Comparison of ENCODE assay signal across 7 mouse cellular contexts in the genomic region with DNA sequence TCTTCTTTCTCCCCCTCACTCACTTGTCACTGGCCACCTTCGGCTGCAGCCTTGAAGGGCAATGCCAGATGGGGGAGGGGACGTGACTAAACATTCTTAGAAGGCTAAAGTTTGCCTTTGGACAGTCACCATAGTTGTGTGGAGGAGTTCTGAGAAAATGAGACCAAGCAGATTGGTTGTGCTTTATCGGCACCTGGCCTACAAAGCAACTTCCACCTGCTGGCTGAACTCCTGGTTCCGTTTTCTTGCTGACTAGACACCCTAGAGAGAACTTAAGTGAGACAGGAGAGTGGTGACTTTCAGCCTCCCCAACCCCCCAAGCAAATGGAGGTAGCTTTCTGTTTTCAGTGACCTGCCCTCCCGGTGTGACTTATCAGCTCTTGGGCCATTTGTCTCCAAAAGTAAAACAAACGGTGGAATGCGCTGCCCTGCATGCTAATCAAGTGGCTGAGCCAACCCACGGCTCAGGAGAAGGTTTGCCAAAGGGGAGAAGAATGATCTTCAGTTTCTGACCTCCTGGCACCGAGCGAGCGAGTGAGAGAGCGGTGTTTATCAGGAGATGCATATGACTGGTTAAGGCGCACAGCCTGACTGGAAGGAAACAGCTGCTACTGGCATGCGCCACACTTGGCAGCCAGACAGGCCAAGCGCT. TPM values are rescaled to one million over a fixed set of nuclear protein-coding genes. Genes with fewer than 3 reads are reported as not detected.
DNase-seq lines count a peak whose midpoint lies in the region.

No protein-coding gene starts in this region.

- no peaks in the 10 kb centered on the region for H3K9me3 ChIP-seq in embryonic facial prominence, embryonic 10.5 days
- H3K9me3 ChIP-seq in limb, embryonic 10.5 days (replicated peaks): no peaks in the 10 kb centered on the region
- H3K9me3 ChIP-seq in midbrain, embryonic 10.5 days (replicated peaks): no peaks in the 10 kb centered on the region

- peak; percentile 72 for DNase-seq in adrenal gland, postnatal 10 days
- peak; percentile 62 for DNase-seq in embryonic facial prominence, embryonic 10.5 days (ENCODE audit: low spot score)
- DNase-seq in heart, adult 11 months: peak; percentile 99
- peak; percentile 63 for DNase-seq in kidney, adult 18-20 months
- peak; percentile 59 for DNase-seq in limb, embryonic 10.5 days (ENCODE audit: low spot score)
- peak; percentile 30 for DNase-seq in midbrain, embryonic 10.5 days (ENCODE audit: low spot score)
- DNase-seq in spleen, adult 18-20 months: peak; percentile 64 to 76

- no peak overlapping the region; the same call in 1 of the 2 replicates for H3K27ac ChIP-seq in embryonic facial prominence, embryonic 10.5 days (replicated peaks)
- no peak overlapping the region for H3K27ac ChIP-seq in limb, embryonic 10.5 days
- no peak overlapping the region for H3K27ac ChIP-seq in midbrain, embryonic 10.5 days (replicated peaks)

- no peaks in the 10 kb centered on the region for H3K36me3 ChIP-seq in embryonic facial prominence, embryonic 10.5 days (replicated peaks)
- no peaks in the 10 kb centered on the region for H3K36me3 ChIP-seq in limb, embryonic 10.5 days
- H3K36me3 ChIP-seq in midbrain, embryonic 10.5 days: no peaks in the 10 kb centered on the region

- peaks cover 14% of the 10 kb centered on the region for H3K4me1 ChIP-seq in embryonic facial prominence, embryonic 10.5 days
- peaks cover 13% of the 10 kb centered on the region for H3K4me1 ChIP-seq in limb, embryonic 10.5 days
- H3K4me1 ChIP-seq in midbrain, embryonic 10.5 days: peaks cover 12% of the 10 kb centered on the region

- peak overlapping the region; percentile 42 for H3K4me3 ChIP-seq in embryonic facial prominence, embryonic 10.5 days
- peak overlapping the region; percentile 42 for H3K4me3 ChIP-seq in limb, embryonic 10.5 days
- H3K4me3 ChIP-seq in midbrain, embryonic 10.5 days: peak overlapping the region; percentile 26; the same call in 1 of the 2 replicates

- 11% methylated on average over 15 of the region's 15 CpGs for WGBS in embryonic facial prominence, embryonic 10.5 days
- WGBS in limb, embryonic 10.5 days: 4% methylated on average over 15 of the region's 15 CpGs
- WGBS in midbrain, embryonic 10.5 days: 18% methylated on average over 15 of the region's 15 CpGs

- H3K27me3 ChIP-seq in embryonic facial prominence, embryonic 10.5 days (replicated peaks; ENCODE audit: low read depth, poor library complexity, severe bottlenecking): 0 out of 2 replicates have a peak, but pooled peaks cover 7% of the 10 kb centered on the region
- peaks cover 11% of the 10 kb centered on the region; the same call in 1 of the 2 replicates for H3K27me3 ChIP-seq in limb, embryonic 10.5 days (ENCODE audit: low read depth, poor library complexity, severe bottlenecking)
- H3K27me3 ChIP-seq in midbrain, embryonic 10.5 days (ENCODE audit: low read depth, poor library complexity, severe bottlenecking): 0 out of 2 replicates have a peak, but pooled peaks cover 12% of the 10 kb centered on the region

RNA-seq across cellular contexts. Expression of a gene that starts 29.4 kb away (rescaled TPM):
- total RNA-seq in adrenal gland, postnatal 10 days (2021): 10 to 100 TPM; 26.3 to 38.6 TPM
- 5.5 and 6.0 TPM in 2 replicates for polyA plus RNA-seq in embryonic facial prominence, embryonic 10.5 days (2016; fragmentation: Nextera tagmentation; extraction: Ambion mirVana)
- 11.5 and 12.7 TPM in 2 replicates for polyA plus RNA-seq in limb, embryonic 10.5 days (2016; fragmentation: Nextera tagmentation; extraction: Ambion mirVana)
- polyA plus RNA-seq in midbrain, embryonic 10.5 days (2016; fragmentation: Nextera tagmentation; extraction: Ambion mirVana): 6.3 and 7.5 TPM in 2 replicates

Comparison
In these comparisons a context has a peak if more than half of its experiments do, and no peak if none do; other contexts are left out.
1. DNase-seq: peak in every context shown above with its lines; median percentile 99 in heart, adult 11 months; 72 in adrenal gland, postnatal 10 days; 70 in spleen, adult 18-20 months; 63 in kidney, adult 18-20 months; 62 in embryonic facial prominence, embryonic 10.5 days; 59 in limb, embryonic 10.5 days; 30 in midbrain, embryonic 10.5 days.